Mouse (Mus musculus) CH12.LX (cell line): ENCODE results near the gene Inpp5d. TPM values are rescaled to one million over a fixed set of nuclear protein-coding genes. Genes with fewer than 3 reads are reported as not detected.

Source experiments
- DNase-seq: peaks from one replicate; pipeline ENCODE4 v3.0.0-alpha.2; 2013; ENCODE audit errors: extremely low read depth
- H3K27ac ChIP-seq: 2 replicates; pipeline ENCODE4 v1.5.1; 2012; ENCODE audit warnings: low read depth, mild to moderate bottlenecking, control low read depth, moderate library complexity; ENCODE audit not compliant: insufficient read depth
- H3K27me3 ChIP-seq: replicated peaks from 2 replicates; pipeline ENCODE3; 2012; ENCODE audit warnings: inconsistent platforms
- H3K36me3 ChIP-seq, 2 experiments: replicated peaks in 1 of 2; 2 replicates each; pipeline versions ENCODE3 to v1.6.1; 2012; ENCODE audit warnings: inconsistent platforms in 1 of 2, low read length in 1 of 2, mild to moderate bottlenecking in 1 of 2, mixed read lengths in 1 of 2, moderate library complexity in 1 of 2; ENCODE audit not compliant: control insufficient read depth in 1 of 2, insufficient read depth in 1 of 2
- H3K4me1 ChIP-seq, 2 experiments: 2 replicates each; pipeline ENCODE4 v1.6.1; 2012; ENCODE audit warnings: inconsistent platforms in 1 of 2, moderate library complexity in 1 of 2; ENCODE audit not compliant: insufficient read depth in 2 of 2, control insufficient read depth in 1 of 2
- H3K4me2 ChIP-seq: 2 replicates; pipeline ENCODE4 v1.6.1; 2012; ENCODE audit warnings: low read depth, mild to moderate bottlenecking, control low read depth; ENCODE audit not compliant: poor library complexity, insufficient read depth, severe bottlenecking
- H3K4me3 ChIP-seq, 3 experiments: fragments of 150-350 bp in 1 of 3; sonication (generic) in 1 of 3; replicated peaks in 1 of 3; 2 replicates each; pipeline versions ENCODE3 to v1.5.1; 2011 to 2012; ENCODE audit warnings: low read depth in 2 of 3, low read length in 2 of 3, mild to moderate bottlenecking in 2 of 3, moderate library complexity in 2 of 3, control low read depth in 1 of 3, improper control_type of control experiment in 1 of 3, inconsistent platforms in 1 of 3, mixed read lengths in 1 of 3; ENCODE audit not compliant: poor library complexity in 1 of 3
- H3K79me2 ChIP-seq: replicated peaks from 2 replicates; pipeline ENCODE4 v1.6.1; 2012; ENCODE audit warnings: mild to moderate bottlenecking, moderate library complexity; ENCODE audit not compliant: control insufficient read depth, poor library complexity, insufficient read depth, severe bottlenecking; ENCODE audit errors: extremely low read depth
- H3K9ac ChIP-seq: 2 replicates; pipeline ENCODE4 v1.6.1; 2012; ENCODE audit warnings: low read depth, mild to moderate bottlenecking, control low read depth, moderate library complexity; ENCODE audit not compliant: insufficient read depth
- H3K9me3 ChIP-seq: replicated peaks from 2 replicates; pipeline ENCODE3; 2012; ENCODE audit warnings: low read length, inconsistent platforms, mixed read lengths
- BHLHE40 ChIP-seq: IDR thresholded peaks from 2 replicates; pipeline ENCODE4 v1.6.1; 2011; ENCODE audit warnings: mild to moderate bottlenecking, low read depth, low read length, improper control_type of control experiment
- CHD1 ChIP-seq: IDR thresholded peaks from 2 replicates; pipeline ENCODE4 v1.6.1; 2012; ENCODE audit warnings: low read depth, low read length, improper control_type of control experiment, inconsistent platforms
- CHD2 ChIP-seq: IDR thresholded peaks from 2 replicates; pipeline ENCODE4 v1.6.1; 2011; ENCODE audit warnings: low read length, improper control_type of control experiment
- CTCF ChIP-seq, 2 experiments: IDR thresholded peaks in 1 of 2; conservative IDR thresholded peaks in 1 of 2; 2 replicates each; pipeline ENCODE4 v1.5.1; 2011 to 2012; ENCODE audit warnings: low read depth in 2 of 2, low read length in 2 of 2, improper control_type of control experiment in 1 of 2, inconsistent platforms in 1 of 2, mild to moderate bottlenecking in 1 of 2, moderate library complexity in 1 of 2
- EP300 ChIP-seq: IDR thresholded peaks from 2 replicates; pipeline ENCODE4 v1.6.1; 2011; ENCODE audit warnings: low read length, improper control_type of control experiment
- IRF4 ChIP-seq: IDR thresholded peaks from 2 replicates; pipeline ENCODE4 v1.6.1; 2014; ENCODE audit warnings: low read depth, mild to moderate bottlenecking, inconsistent platforms, low read length, improper control_type of control experiment
- JUN ChIP-seq: IDR thresholded peaks from 2 replicates; pipeline ENCODE4 v1.6.1; 2011; ENCODE audit warnings: low read depth, mild to moderate bottlenecking, low read length, improper control_type of control experiment, moderate library complexity; ENCODE audit not compliant: insufficient read depth
- JUND ChIP-seq: conservative IDR thresholded peaks from 2 replicates; pipeline ENCODE4 v1.6.1; 2011; ENCODE audit warnings: low read depth, low read length, improper control_type of control experiment
- MAFK ChIP-seq: IDR thresholded peaks from 2 replicates; pipeline ENCODE4 v1.6.1; 2011; ENCODE audit warnings: low read length, improper control_type of control experiment; ENCODE audit not compliant: insufficient replicate concordance
- MAX ChIP-seq: IDR thresholded peaks from 2 replicates; pipeline ENCODE4 v1.6.1; 2011; ENCODE audit warnings: low read length, improper control_type of control experiment
- MAZ ChIP-seq: IDR thresholded peaks from 2 replicates; pipeline ENCODE4 v1.6.1; 2012; ENCODE audit warnings: low read depth, mild to moderate bottlenecking, inconsistent platforms, low read length, improper control_type of control experiment, moderate library complexity
- MXI1 ChIP-seq: IDR thresholded peaks from 2 replicates; pipeline ENCODE4 v1.6.1; 2011; ENCODE audit warnings: mild to moderate bottlenecking, low read depth, low read length, improper control_type of control experiment
- NELFE ChIP-seq: IDR thresholded peaks from 2 replicates; pipeline ENCODE4 v1.6.1; 2011; ENCODE audit warnings: low read depth, low read length, improper control_type of control experiment
- PAX5 ChIP-seq: IDR thresholded peaks from 2 replicates; pipeline ENCODE4 v1.6.1; 2012; ENCODE audit warnings: low read length, inconsistent platforms, mixed read lengths
- POLR2A ChIP-seq: IDR thresholded peaks from 2 replicates; pipeline ENCODE4 v1.6.1; 2011; ENCODE audit warnings: low read depth, mild to moderate bottlenecking, improper control_type of control experiment, low read length
- POLR2AphosphoS2 ChIP-seq: IDR thresholded peaks from 2 replicates; pipeline ENCODE4 v1.6.1; 2011; ENCODE audit warnings: low read depth, low read length, improper control_type of control experiment
- RCOR1 ChIP-seq: conservative IDR thresholded peaks from 2 replicates; pipeline ENCODE4 v1.6.1; 2012; ENCODE audit warnings: low read depth, mild to moderate bottlenecking, inconsistent platforms, low read length, improper control_type of control experiment
- TBP ChIP-seq: conservative IDR thresholded peaks from 2 replicates; pipeline ENCODE4 v1.6.1; 2011; ENCODE audit warnings: low read depth, low read length, improper control_type of control experiment
- TCF12 ChIP-seq: IDR thresholded peaks from 2 replicates; pipeline ENCODE4 v1.6.1; 2014; ENCODE audit warnings: low read depth, mild to moderate bottlenecking, inconsistent platforms, low read length, improper control_type of control experiment
- USF1 ChIP-seq: IDR thresholded peaks from 2 replicates; pipeline ENCODE4 v1.6.1; 2014; ENCODE audit warnings: low read depth, mild to moderate bottlenecking, inconsistent platforms, low read length, improper control_type of control experiment
- USF2 ChIP-seq: conservative IDR thresholded peaks from 2 replicates; pipeline ENCODE4 v1.6.1; 2011; ENCODE audit warnings: low read depth, low read length, improper control_type of control experiment
- ZKSCAN1 ChIP-seq: IDR thresholded peaks from 2 replicates; pipeline ENCODE4 v1.6.1; 2012; ENCODE audit warnings: low read depth, inconsistent platforms, low read length, improper control_type of control experiment, borderline replicate concordance
- ZNF384 ChIP-seq: IDR thresholded peaks from 2 replicates; pipeline ENCODE4 v1.6.1; 2012; ENCODE audit warnings: low read depth, low read length, improper control_type of control experiment, inconsistent platforms
- dilution Hi-C: fragments of 300-500 bp; cut with MboI; formaldehyde crosslinking; loops from 2 replicates; pipeline ENCODE4 v1.14.3; 2020; ENCODE audit warnings: low sequenced_read_pairs; ENCODE audit not compliant: extremely low pct_unique_long_range_greater_than_20kb, extremely low pct_ligation_motif_present
- in situ Hi-C: fragments of 300-500 bp; cut with MboI; formaldehyde crosslinking; loops from 3 replicates; pipeline ENCODE4 v1.14.3; 2019; ENCODE audit warnings: low sequenced_read_pairs, low pct_ligation_motif_present, low pct_unique_long_range_greater_than_20kb, mixed read lengths
- polyA plus RNA-seq: library from polyadenylated mRNA; unstranded; fragments of >175 nt; gene quantifications from 2 replicates; pipeline ENCODE4 v1.2.1, GENCODE M21; 2012; ENCODE audit warnings: low read depth; ENCODE audit not compliant: insufficient read length
- total RNA-seq, 2 experiments: library from RNA; depleted of rRNA; stranded (reverse); fragments of 300-350 nt in 1 of 2; fragments of >200 nt in 1 of 2; gene quantifications; 2 replicates each; pipeline ENCODE4 v1.2.3; 2012 to 2014

Inpp5d gene
- total and polyA plus RNA-seq, 3 experiments, result 97.1 to 109 (median 106) TPM

DNA sequence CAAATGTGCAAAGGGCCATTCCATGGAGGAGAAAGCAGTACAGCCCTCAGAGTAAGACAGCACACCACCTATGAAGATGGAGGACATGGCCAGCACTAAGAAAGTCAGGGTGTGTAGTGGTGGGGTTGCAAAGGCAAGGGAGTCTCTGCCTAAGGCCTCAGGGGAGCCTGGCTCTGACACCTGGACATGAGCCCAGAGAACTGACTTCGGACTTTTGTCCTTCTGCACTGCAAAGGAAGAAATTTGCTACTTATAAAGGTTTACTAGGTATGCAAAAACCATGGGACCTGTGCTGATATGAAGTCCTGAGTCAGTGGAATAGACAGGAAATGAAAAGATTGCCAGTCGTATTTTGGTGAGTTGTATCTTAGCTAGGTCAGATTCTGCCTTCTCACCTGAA is 18.3 kb upstream of the Inpp5d start:
- no peak for DNase-seq
- no peaks in the 10 kb centered on the region for H3K4me1 ChIP-seq
- no peak overlapping the region for H3K4me2 ChIP-seq
- in situ Hi-C loops, result loop anchor here (10.0 kb wide), 1 partner anchor 153 kb away; the partner anchor contains the start of gene Atg16l1
- no peak overlapping the region for H3K9ac ChIP-seq
- H3K4me3 ChIP-seq, result no peak overlapping the region
- H3K9me3 ChIP-seq, result no peaks in the 10 kb centered on the region
- peaks cover 1% of the 10 kb centered on the region for H3K27me3 ChIP-seq
- no peaks in the 10 kb centered on the region for H3K36me3 ChIP-seq
- H3K79me2 ChIP-seq, result no peaks in the 10 kb centered on the region
- TF ChIP-seq MAFK, result no peak
- no peak for TF ChIP-seq JUN
- no peak for TF ChIP-seq POLR2AphosphoS2
- TF ChIP-seq CHD1, result no peak
- TF ChIP-seq ZKSCAN1, result no peak
- TF ChIP-seq JUND, result no peak
- TF ChIP-seq EP300, result no peak
- TF ChIP-seq PAX5, result no peak
- no peak for TF ChIP-seq USF1
- no peak for TF ChIP-seq TCF12
- no peak for TF ChIP-seq CTCF (conservative IDR thresholded peaks at IDR 0.05 in 1 of 2, IDR thresholded peaks at IDR 0.05 in 1 of 2; ENCODE audit: low read depth in 2 of 2, low read length in 2 of 2)
- no peak for TF ChIP-seq IRF4
- no peak for TF ChIP-seq POLR2A
- TF ChIP-seq MXI1, result no peak
- no peak for TF ChIP-seq MAZ
- TF ChIP-seq ZNF384, result no peak
- TF ChIP-seq, all 38 proteins: peak for 0
- dilution Hi-C loops, result no loop called here
- H3K27ac ChIP-seq, result no peak overlapping the region

DNA sequence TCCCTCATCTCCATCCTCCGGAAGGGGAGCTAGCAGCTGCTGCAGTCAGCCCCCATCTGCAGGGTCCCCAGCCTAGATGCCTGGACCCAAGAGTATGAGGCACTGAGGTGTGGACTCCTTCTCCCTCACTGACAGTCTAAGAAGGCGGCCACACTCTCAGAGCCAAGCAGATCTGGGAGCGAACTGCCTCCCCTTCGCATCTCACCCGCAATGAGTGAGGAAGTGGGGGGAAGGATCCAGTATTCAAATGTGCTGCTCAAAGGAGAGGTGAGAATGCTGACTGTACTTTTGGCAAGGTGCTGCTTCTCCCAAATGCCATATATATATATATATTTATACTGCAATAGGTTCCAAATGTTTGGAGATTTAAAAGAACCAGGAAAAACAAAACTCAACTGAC is 16.7 kb upstream of the Inpp5d start:
- in situ Hi-C loops (loop anchor here (10.0 kb wide), 1 partner anchor 151 kb away; the partner anchor contains the start of gene Atg16l1), dilution Hi-C loops (no loop called here)
- no peak for TF ChIP-seq MXI1
- TF ChIP-seq USF1, result no peak
- no peak for TF ChIP-seq TBP
- TF ChIP-seq PAX5, result no peak
- TF ChIP-seq IRF4, result no peak
- no peak for TF ChIP-seq MAX
- no peak for TF ChIP-seq CHD1
- TF ChIP-seq BHLHE40, result no peak
- no peak for TF ChIP-seq CHD2
- TF ChIP-seq RCOR1, result no peak
- TF ChIP-seq NELFE, result no peak
- no peak for TF ChIP-seq USF2
- TF ChIP-seq JUND, result no peak
- TF ChIP-seq MAZ, result no peak
- H3K4me1 ChIP-seq, result 0 out of 4 replicates have a peak, but pooled peaks cover 0 to 2% of the 10 kb centered on the region in 2 experiments
- DNase-seq, result no peak
- no peak overlapping the region for H3K4me2 ChIP-seq
- no peak overlapping the region for H3K9ac ChIP-seq
- H3K27ac ChIP-seq, result no peak overlapping the region
- H3K27me3 ChIP-seq, result peaks cover 1% of the 10 kb centered on the region
- H3K36me3 ChIP-seq, result no peaks in the 10 kb centered on the region
- no peaks in the 10 kb centered on the region for H3K79me2 ChIP-seq
- no peaks in the 10 kb centered on the region for H3K9me3 ChIP-seq
- H3K4me3 ChIP-seq, result no peak overlapping the region
